Mouse (Mus musculus): Measurements from ENCODE around the gene Slc37a2. TPM values are rescaled to one million over a fixed set of nuclear protein-coding genes. Genes with fewer than 3 reads are reported as not detected.
"Not testable (repeated sequence)": the region's sequence is repeated elsewhere in the genome, so short reads cannot be mapped to it uniquely, and the experiment has no call there.

The Slc37a2 gene
- total RNA-seq (2021) = 1 to 10 TPM; 2.5 to 4.5 TPM

DNA sequence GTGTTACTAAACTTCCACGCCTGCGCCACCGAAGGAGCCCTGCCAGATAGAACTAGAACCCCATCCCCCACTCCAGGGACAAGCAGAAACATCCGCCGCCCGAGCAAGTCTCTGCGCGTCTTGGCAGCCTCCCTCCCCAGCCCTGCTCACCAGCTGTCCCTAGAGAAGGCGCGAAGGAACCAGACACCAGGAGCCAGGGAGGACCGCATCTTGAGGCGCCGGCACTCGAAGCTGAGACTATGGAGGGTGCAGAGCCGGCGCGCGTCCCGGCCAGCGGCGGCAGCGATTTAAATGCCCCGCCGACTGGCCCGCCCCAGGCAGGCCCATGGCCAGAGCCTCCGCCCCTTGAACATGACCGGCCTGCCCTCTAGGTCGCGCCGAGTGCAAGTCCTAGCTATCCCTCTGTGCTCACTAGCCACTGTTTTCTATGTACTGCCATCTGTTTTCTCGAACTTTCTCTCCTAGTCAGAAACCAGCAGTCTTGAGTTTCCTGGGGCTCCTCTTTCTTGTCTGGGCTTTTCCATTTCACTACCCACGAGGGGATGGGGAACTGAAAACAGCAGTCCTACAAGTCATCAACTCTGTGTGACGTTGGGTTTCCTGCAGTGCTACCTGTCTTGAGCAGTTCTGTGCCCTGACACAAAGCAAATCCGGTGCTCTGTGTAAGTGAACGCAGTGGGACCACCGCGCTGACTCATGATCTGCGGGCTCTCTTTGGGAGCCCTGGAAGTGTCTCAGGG lies at the start of gene Slc37a2:
Gene Slc37a2, minus strand, starts transcription at position 590 of the 740 bp plus-strand sequence.
- DNase-seq = peak; percentile 60 to 74

DNA sequence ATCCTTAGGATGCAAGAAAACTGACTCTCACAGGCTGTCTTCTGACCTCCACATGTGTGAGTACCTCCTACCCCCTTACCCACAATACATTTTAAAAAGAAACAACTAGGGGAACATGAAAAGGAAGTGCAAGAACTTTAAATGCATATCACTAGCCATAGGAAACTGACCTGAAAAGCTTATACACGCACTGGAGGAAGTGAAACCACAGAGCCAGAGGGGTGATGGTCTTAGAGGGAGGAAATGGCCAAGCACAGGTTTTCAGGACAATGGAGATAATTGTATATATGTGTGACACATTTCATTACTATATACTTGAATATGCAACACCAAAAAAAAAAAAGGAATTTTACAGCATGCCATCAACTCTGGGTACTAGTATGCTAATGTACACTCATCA lies 46.2 kb upstream of the Slc37a2 start:
- no peak for DNase-seq
- intact Hi-C loops (cut with DNase I) = no loop called here

More for the DNA sequence above, at the start of gene Slc37a2:
- intact Hi-C loops (cut with DNase I) = loop anchor here (5.0 kb wide), 1 partner anchor 72 kb away; no protein-coding TSS in a partner anchor

DNA sequence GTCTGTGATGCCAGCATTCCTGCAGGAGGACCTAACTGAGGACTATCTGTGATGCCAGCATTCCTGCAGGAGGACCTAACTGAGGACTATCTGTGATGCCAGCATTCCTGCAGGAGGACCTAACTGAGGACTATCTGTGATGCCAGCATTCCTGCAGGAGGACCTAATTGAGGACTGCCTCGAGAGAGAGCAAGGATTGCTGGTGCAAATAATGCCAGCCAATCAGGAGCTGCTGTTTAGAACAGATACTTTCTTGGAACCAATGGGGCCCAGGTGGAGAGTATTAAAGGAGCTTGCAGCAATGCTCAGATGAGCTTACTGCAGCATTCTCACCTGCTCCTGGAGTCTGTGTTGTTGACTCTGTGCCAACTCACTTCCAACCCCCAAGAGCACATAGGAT lies 45.0 kb upstream of the Slc37a2 start:
- intact Hi-C loops (cut with DNase I); DNase-seq: not testable (repeated sequence)

DNA sequence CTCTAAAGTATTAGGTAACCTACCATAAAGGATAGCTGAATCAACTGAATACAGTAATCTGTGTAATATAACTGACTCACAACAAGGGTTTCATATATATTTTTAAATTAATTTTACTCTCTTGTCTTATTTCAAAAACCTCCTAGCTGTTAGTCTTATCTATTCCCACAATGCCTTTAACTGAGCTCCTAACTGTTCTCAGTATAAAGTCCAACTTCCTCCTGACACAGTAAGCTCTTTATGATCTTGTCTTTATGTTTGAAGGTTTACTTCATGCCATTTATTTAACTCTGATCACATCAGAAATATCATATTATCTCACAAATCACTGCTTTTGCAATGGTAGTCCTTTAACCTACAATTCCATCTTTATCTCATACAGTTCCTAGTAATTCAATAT lies 40.0 kb upstream of the Slc37a2 start:
- no peak for DNase-seq
- intact Hi-C loops (cut with DNase I) = no loop called here

DNA sequence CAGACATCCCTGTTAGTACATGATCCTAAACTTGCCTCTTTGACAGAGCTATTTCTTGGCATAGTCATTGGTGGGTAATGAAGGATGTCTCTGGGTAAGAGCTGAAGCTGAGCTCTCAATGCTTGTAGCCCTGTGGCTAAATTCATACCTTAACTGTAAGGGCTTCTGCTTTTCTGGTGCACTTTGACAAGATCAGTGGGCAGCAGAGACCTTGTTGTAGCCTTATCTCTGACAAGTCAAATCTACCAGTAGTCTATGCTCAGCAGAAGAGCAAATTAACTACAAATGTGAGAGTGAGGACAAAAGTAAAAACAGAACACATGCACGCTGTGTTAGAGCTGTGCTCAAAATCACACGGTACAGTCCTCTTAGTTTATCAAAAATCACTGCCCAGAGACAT lies 11.1 kb upstream of the Slc37a2 start:
- intact Hi-C loops (cut with DNase I) = no loop called here
- no peak for DNase-seq

DNA sequence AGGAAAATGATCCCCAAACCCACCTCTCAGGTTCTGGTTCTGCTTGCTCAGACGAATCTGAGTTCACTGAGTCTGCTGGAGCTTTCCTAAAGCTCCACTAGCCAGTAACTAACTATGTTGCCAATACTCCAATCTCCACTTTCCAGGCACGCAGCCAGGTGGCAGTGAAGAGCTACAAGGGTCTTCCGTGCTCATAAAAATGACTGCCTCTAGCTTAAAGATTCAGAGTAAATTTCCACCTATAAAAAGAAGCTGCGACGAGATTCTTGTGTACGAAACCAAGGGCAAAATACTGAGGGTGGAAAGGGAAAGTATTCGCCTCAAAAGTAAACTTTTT lies 319 bp upstream of the Slc37a2 start:
- peak; percentile 41 to 54 for DNase-seq
- intact Hi-C loops (cut with DNase I) = loop anchor here (5.0 kb wide), 1 partner anchor 71 kb away; no protein-coding TSS in a partner anchor

DNA sequence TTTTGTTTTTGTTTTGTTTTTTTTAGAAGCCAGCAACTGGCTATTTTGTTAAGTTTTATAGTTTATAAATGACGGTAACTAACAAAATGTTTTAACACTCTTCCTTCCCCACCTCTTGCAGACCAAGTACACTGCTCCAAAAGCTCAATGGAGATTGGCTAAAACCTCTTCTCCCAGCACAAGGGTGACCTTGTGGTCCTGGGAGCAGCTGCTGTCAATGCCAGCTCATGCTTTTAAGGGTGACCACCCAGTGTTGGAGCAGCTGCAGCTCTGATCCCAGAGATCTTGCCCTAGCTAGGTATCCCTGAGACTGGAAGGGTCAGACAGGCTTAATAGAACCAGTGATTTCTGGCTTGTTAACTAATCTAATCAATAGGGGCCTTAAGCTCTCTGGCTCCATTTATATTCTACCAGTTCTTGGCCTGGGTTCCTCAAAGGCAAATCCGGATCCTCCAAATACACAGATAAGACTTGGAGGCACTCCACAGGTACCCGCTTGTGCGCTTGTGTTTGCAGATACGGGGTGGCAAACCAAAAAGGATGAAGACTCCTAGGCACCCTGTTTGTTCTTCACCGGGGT lies 917 bp downstream of the Slc37a2 start:
- DNase-seq = no peak
- intact Hi-C loops (cut with DNase I) = loop anchor here (5.0 kb wide), 1 partner anchor 73 kb away; no protein-coding TSS in a partner anchor

DNA sequence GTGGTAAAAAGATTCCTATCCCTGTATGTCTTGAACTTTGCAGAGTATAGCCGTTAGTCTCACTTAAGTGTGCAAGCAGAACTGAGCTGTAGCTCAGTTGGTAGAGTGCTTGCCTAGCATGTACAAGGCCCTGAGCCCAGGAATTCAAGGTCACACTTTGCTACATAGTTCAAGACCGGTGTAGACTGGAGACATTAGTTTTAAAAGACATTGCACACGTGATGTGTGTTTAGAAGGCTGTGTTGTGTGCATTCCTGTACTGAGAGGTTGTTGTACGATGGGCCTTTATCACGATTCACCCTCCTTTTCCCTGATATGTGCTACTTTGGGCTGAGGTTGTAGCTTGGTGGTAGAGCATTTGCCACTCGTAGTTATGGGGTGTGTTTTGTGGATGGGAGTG lies 4.9 kb downstream of the Slc37a2 start:
- no peak for DNase-seq
- intact Hi-C loops (cut with DNase I) = no loop called here

DNA sequence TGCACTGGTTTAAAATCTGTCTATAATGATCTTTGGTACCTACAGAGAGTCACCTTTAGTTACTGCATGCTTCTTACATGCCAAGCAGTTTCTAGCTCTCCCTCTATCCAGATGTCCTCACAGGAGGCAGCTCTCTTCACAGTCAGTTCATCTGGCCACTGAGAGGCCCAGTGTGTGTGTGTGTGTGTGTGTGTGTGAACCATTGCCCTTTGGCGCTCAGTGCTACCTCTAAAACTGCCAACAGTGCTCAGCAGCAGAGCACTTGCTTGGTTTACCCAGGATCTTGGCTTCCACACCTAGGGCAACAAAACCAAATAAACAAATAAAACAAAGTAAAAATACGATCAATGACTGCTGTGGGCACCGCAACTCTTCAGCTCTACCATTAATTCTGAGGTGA lies 5.6 kb downstream of the Slc37a2 start:
- no peak for DNase-seq
- intact Hi-C loops (cut with DNase I) = no loop called here

DNA sequence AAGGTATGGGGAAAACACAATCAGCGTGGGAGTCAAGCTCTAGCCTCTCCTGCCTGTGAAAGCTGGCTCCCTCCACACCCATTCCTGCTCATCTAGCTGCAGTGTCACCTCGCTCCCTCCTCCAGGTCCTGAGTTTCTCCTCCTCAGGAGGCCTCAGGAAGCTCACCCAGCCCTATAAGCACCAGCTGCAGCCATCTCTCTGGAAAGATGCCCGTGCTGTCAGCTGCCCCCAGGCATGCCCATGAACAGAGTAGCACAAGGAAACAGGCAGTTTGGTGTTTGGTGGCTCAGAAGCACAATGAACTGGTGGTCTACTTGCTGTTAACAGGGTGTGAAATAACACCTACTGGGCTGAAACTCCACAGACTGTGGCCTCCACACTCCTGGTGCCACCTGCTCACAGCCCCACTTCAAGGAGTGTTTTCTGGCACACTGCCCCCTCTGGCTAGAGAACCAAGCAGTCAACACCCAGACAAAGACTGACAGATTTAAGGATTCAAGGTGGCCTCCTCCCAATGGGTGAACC lies 7.1 kb downstream of the Slc37a2 start:
- intact Hi-C loops (cut with DNase I) = no loop called here
- DNase-seq = no peak

DNA sequence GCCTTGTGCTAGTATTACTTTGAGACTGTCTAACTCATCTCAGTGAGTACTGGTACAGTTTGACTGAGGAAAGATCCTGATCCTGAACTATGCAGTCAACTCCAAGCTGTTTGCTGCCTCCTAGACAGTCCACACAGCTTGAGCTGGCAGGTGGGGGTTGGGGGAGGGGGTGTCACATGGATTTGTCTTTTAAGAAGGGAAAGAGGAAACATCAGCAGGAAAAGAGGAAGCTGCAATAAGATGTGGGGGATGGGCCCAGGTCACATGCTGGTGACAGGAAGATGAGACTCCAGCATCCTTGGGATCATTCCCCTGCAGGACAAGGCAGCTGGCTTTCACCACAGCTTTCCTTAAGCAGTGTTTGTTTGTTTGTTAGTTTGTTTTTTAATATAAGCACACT lies 8.1 kb downstream of the Slc37a2 start:
- peak; percentile 29 to 53 for DNase-seq
- intact Hi-C loops (cut with DNase I) = no loop called here

DNA sequence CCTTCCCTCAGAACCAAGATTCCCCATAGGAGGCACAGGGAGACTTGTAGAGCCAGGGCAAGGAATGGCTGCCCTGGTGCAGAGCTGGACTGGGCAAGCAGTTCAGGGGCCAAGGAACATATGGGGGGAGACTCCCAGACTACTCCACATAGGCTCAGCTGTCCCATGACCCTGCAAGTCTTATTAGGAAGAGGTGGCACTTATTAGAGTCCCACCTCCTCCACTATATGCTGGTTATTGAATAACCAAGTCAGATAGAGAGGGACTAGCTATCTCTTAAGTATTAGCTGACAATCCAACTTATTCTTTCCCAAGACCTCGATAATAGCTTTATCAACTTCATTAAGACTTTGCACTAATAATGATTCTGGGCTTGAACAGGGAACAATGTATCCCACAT lies 9.7 kb downstream of the Slc37a2 start:
- no peak for DNase-seq
- intact Hi-C loops (cut with DNase I) = no loop called here

DNA sequence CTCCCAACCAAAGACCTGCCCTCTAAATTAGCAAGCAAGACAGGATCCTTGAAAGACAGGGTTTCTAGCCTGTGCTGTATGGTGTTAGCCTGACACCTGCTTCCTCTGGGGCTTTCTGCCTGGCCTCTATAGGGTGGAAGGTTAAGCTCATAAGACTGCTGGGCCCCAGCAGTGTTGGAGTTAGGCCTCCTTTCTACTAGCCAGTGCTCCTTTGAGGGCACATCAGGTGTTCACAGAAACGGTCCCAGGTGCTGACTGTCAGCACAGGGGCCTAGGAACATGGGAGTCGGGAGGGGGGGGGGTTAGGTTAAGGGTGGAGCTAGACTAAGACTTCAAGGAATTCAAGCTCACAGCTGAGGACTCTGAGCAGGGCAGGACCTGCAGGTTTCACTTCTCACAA lies 10.1 kb downstream of the Slc37a2 start:
- DNase-seq = no peak
- intact Hi-C loops (cut with DNase I) = no loop called here

DNA sequence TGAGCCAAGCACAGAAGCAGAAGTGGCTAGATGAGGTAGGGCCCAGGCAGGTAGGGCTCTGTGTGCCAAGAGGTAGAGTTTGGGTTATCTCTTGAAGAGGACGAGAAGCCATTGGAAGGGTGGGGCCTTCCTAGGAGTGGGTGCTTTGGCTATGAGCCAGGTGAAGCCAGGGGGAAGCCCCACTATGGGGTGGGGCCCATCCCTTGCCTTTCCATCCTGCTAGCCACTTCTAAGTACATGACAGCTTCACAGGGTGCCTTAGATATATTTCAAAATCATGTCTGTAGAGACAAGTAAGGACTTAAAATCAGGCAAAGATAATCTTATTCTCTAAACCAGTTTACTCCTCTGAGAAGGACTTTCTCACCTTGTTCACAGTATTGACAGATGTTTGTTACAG lies 10.9 kb downstream of the Slc37a2 start:
- intact Hi-C loops (cut with DNase I) = no loop called here
- DNase-seq = no peak

DNA sequence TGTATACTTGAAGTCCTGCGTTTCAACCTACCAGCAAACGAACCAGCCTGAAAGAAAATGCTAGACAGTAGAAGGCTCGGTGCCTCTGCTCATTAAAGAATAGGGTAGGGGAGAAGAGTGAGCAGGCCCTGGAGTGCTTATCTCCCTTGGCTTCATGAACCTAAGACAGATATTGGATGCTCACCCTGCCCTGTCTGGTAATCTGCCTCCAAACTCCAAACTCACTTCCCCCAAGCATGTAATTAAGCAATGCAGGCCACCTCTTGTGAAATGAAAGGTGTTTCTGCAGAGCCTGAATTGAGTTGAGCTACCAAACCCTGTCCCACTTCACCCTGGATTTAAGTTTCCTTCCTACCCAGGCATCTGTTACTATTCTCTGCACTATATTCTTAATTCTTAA lies 12.8 kb downstream of the Slc37a2 start:
- no peak for DNase-seq
- intact Hi-C loops (cut with DNase I) = no loop called here

DNA sequence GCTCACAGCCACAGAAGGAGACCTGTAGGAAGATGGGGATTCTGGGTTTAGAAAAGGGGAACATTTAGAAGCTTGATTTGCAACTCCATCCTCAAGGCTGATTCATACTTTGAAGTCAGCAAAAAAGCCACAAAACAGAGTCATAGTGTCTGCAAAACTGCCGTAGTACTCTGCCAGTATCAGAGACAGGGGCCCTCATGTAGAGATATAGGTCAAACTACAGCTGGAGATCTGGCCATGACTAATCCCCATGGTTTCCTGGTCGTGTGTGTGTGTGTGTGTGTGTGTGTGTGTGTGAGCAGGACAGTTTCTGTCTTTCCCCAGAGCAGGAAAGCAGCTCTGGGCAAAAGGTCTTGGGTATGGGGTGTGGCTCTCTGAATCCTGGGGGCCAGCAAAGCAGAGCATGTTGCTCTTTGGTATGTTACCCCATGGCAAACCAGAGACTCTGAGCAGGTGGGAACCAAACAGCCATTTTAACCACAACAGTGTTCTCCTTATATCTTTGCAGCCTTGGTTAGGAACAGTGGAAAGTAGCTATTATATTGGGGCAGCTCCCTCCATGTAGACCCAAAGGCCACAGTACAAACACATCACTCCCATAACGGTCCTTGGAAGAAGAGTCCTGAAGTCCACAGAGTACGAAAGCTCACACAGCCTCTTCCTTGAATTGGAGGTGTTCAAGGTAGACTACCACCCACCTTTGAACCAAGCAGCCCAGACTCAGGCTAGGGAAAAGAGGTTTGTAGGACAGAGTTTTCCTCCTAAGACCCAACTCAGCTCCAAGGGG lies 19.4 kb downstream of the Slc37a2 start:
- intact Hi-C loops (cut with DNase I) = no loop called here
- no peak for DNase-seq

DNA sequence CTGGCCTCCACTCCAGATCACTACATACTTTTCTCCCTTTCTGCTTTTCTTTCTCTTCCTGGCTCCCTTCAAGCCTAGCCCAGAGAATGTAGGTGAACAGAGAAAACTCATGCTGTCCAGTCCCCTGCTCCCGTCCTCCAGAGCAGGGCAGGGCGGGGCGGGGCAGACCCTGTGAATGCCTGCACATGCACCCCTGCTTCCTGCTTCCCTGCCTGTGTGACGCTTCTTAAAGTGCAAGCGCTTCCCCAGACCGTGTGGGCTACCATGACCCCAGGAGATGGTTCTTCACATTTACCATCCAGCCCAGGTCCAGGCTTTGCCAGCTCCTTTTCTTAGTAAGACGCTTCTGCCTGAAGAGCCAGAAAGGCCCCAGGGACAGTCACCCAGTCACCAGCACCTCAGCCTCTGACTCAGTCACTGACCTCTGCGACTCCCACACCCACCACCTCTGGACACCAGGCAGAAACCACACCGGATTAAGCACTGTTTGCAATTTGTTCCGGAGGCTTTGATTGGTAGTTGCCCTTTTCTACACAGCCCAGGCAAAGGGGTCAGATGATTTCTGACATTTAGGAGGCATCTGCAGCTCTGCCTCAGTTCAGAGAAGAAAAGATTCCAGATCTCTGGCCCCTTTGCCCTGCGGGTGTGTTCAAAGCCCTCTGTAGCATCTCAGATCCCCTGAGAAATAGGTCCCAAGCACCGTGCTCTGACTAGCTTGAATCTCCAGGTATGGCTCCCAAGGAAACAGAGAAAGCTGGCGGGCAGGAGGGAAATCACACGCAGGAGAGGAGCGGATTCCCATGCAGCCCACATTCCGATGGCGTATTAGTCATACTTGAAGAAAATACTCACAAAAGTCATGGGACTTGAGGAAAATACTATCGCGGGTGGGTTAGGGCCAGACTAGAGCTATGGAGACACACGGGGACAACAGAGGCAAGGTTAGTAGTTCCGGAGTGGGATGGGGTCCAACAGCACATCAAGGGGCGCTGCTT lies 23.0 kb downstream of the Slc37a2 start:
- intact Hi-C loops (cut with DNase I) = no loop called here
- DNase-seq = no peak

DNA sequence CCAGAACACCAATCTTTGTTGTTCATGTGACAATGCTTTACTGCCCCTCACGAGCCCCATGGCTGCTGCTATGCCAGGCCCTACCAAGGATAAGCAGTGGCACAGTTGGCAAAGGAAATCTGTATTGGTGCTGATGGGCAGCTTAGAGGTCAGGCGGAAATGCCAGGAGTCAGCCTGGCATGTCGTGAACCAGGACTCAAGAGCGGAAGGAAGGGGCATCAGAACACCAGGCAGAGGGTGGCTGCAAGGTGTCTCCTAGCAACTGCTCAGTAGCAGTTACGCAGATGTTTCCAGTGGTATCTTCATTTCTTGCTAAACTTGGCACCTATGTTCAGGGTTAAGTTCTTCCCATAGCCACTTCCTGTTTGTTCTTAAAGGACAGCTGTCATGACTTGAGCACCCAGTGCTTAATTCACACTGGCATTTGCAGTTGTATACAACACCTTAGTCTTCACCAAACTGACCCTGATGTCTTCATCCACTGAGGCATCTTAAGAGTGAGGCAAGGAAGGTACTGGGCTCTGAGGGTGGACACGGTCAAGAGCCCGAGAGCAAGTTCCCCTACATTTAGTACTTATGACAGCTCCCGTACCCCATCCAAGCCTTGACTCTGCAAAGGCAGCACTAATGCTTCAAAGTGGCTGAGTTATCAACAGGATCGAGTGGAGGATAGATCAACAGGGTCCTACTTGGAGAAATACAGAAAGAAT lies 24.9 kb downstream of the Slc37a2 start:
- no peak for DNase-seq
- intact Hi-C loops (cut with DNase I) = loop anchor here (1.0 to 2.0 kb wide), 3 partner anchors 260 to 336 kb away; no protein-coding TSS in a partner anchor

DNA sequence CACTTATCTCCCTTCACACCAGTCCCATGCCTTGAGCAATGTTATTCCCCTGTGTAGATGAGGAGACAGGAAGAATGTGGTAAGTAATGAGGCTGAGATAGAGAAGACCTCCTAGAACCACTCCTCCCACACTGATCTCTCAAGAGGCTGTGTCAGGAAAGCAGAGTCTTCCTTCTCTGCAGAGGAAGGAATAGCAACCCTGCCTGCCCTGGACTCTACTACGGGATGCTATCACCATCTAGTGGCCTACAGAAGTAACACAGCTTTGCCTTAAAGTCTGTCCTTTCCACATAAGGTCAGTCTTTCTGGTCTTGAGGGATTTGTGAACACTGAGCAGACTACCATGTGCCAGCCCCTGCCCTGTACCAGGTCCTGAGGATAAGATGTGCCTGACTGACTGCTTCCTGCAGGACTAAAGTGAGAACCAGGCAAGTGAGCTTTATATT lies 25.6 kb downstream of the Slc37a2 start:
- peak; percentile 51 to 66 for DNase-seq
- intact Hi-C loops (cut with DNase I) = loop anchor here (1.0 to 2.0 kb wide), 4 partner anchors 53 to 335 kb away; no protein-coding TSS in a partner anchor
